Mouse (Mus musculus): ENCODE measurements at regions not wholly inside any gene's neighbourhood (a gene's known extent, or its start where the extent isn't known, plus 50 kb on each side); places are given as distances from the start of the nearest gene placed in this dataset.

DNA sequence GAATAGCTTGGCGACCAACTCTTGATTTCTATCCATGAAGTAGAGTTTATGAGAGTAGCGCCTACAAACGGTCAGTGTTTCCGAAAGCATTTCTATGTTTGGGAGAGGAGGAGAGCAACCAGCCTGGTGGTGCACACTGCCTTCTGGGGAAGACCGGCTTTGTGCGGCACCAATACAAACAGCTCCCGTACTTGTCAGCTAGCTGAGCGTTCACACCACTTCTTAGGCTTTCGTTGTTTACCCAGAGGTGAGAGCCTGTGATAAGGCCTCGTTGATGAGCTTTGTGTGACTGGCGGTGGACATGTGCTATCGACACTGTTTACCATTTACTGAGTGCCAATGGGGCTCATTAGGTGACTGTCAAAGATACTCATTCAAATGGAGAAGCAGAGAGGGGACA lies 162.0 kb downstream of the Chic2 start:
- no peak for TF ChIP-seq CTCF (IDR thresholded peaks at IDR 0.05; ENCODE audit: borderline replicate concordance, insufficient read depth, low read depth, low read length)
- TF ChIP-seq POLR2A (IDR thresholded peaks at IDR 0.05; ENCODE audit: borderline replicate concordance, insufficient read depth, low read length), result no peak

All from cerebellum, adult 2 months (tissue).